Comparison of ENCODE assay signal across 10 mouse cellular contexts in the genomic region with DNA sequence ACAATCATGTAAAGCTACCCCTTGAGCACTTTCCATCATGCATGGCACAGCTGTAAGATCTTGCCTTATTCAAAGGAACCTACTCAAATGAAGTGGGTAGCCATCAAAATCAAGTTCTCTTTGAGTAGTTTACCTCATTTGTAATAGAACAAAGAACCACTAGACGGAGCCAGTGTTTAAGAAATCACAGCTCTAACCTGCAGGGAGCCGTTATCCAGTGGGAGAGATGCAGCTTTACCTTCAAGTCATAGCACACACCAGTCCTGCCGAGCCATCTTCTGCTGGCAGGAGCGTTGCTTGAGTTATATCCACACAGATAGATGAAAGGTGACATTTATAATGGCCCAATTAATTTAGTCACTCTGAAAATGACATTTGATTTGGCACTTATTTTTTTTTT. TPM values are rescaled to one million over a fixed set of nuclear protein-coding genes. Genes with fewer than 3 reads are reported as not detected.
DNase-seq lines count a peak whose midpoint lies in the region; ATAC-seq and TF ChIP-seq lines count a peak whose summit lies in the region.
"Had no signal": no experiment of that assay in that cellular context is flagged by ENCODE, and none has a peak within 500 bp of the region (broad histone marks: within the 10 kb centered on the region; RNA-seq: fewer than 3 reads in every experiment).

No protein-coding gene starts in this region.

- H3K27ac ChIP-seq in hindbrain, embryonic 12.5 days: no peak overlapping the region
- no peak overlapping the region for H3K27ac ChIP-seq in hindbrain, embryonic 13.5 days
- no peak overlapping the region for H3K27ac ChIP-seq in CH12.LX (ENCODE audit: insufficient read depth, low read depth)
- no peak overlapping the region for H3K27ac ChIP-seq in forebrain, embryonic 16.5 days (ENCODE audit: low read length)
- H3K27ac ChIP-seq: limb, embryonic 13.5 days; stomach, embryonic 15.5 days had no signal

- TF ChIP-seq CTCF in CH12.LX (conservative IDR thresholded peaks at IDR 0.05 in 1 of 2, IDR thresholded peaks at IDR 0.05 in 1 of 2; ENCODE audit: low read depth in 2 of 2, low read length in 2 of 2): peak; percentile 68 to 81

- ATAC-seq in hindbrain, embryonic 12.5 days (ENCODE audit: low FRiP score): peak; percentile 57; the same call in 1 of the 2 replicates
- ATAC-seq in hindbrain, embryonic 13.5 days (ENCODE audit: low FRiP score): no peak
- ATAC-seq in forebrain, embryonic 16.5 days: peak; percentile 34; the same call in 1 of the 2 replicates
- ATAC-seq in megakaryocyte progenitor cell, adult 5-6 weeks (replicated peaks; ENCODE audit: poor library complexity): peak; percentile 43; the same call in 1 of the 2 replicates

- TF ChIP-seq POLR2A in CH12.LX (IDR thresholded peaks at IDR 0.05; ENCODE audit: low read depth, low read length): no peak

- TF ChIP-seq RAD21 in CH12.LX (IDR thresholded peaks at IDR 0.05; ENCODE audit: low read depth, low read length): peak; percentile 89

- in situ Hi-C loops in CH12.LX (cut with MboI; ENCODE audit: low pct_ligation_motif_present, low pct_unique_long_range_greater_than_20kb, low sequenced_read_pairs): loop anchor here (25.0 kb wide), 1 partner anchor 523 kb away; no protein-coding TSS in a partner anchor

- dilution Hi-C loops in CH12.LX (cut with MboI; ENCODE audit: extremely low pct_ligation_motif_present, extremely low pct_unique_long_range_greater_than_20kb, low sequenced_read_pairs): no loop called here

- H3K36me3 ChIP-seq in hindbrain, embryonic 12.5 days: no peaks in the 10 kb centered on the region
- H3K36me3 ChIP-seq in hindbrain, embryonic 13.5 days: no peaks in the 10 kb centered on the region
- H3K36me3 ChIP-seq in CH12.LX (replicated peaks in 1 of 2; ENCODE audit: control insufficient read depth in 1 of 2, insufficient read depth in 1 of 2, low read length in 1 of 2): no peaks in the 10 kb centered on the region
- H3K36me3 ChIP-seq in forebrain, embryonic 16.5 days (ENCODE audit: control insufficient read depth, insufficient read depth): no peaks in the 10 kb centered on the region
- H3K36me3 ChIP-seq: limb, embryonic 13.5 days; stomach, embryonic 15.5 days had no signal

- 3% methylated on average over 4 of the region's 4 CpGs for WGBS in hindbrain, embryonic 12.5 days
- 15% methylated on average over 4 of the region's 4 CpGs for WGBS in hindbrain, embryonic 13.5 days
- 5% methylated on average over 4 of the region's 4 CpGs for WGBS in forebrain, embryonic 16.5 days

- H3K9ac ChIP-seq in hindbrain, embryonic 12.5 days: no peak overlapping the region
- H3K9ac ChIP-seq in hindbrain, embryonic 13.5 days: no peak overlapping the region
- no peak overlapping the region for H3K9ac ChIP-seq in CH12.LX (ENCODE audit: insufficient read depth, low read depth)
- H3K9ac ChIP-seq in forebrain, embryonic 16.5 days (replicated peaks; ENCODE audit: low read depth, low read length): no peak overlapping the region
- H3K9ac ChIP-seq: limb, embryonic 13.5 days; stomach, embryonic 15.5 days had no signal

- H3K4me3 ChIP-seq in hindbrain, embryonic 12.5 days: no peak overlapping the region
- no peak overlapping the region for H3K4me3 ChIP-seq in hindbrain, embryonic 13.5 days
- H3K4me3 ChIP-seq in CH12.LX (replicated peaks in 1 of 3; ENCODE audit: low read depth in 2 of 3, low read length in 2 of 3, poor library complexity in 1 of 3): no peak overlapping the region
- H3K4me3 ChIP-seq in forebrain, embryonic 16.5 days (replicated peaks; ENCODE audit: low read length): no peak overlapping the region
- H3K4me3 ChIP-seq: limb, embryonic 13.5 days; stomach, embryonic 15.5 days had no signal

- H3K9me3 ChIP-seq in hindbrain, embryonic 12.5 days (replicated peaks): no peaks in the 10 kb centered on the region
- no peaks in the 10 kb centered on the region for H3K9me3 ChIP-seq in hindbrain, embryonic 13.5 days
- H3K9me3 ChIP-seq in CH12.LX (replicated peaks; ENCODE audit: low read length): no peaks in the 10 kb centered on the region
- no peaks in the 10 kb centered on the region for H3K9me3 ChIP-seq in forebrain, embryonic 16.5 days (ENCODE audit: control insufficient read depth, low read length)
- H3K9me3 ChIP-seq: limb, embryonic 13.5 days; stomach, embryonic 15.5 days had no signal

- H3K79me2 ChIP-seq in CH12.LX (replicated peaks; ENCODE audit: control insufficient read depth, extremely low read depth, insufficient read depth, poor library complexity, severe bottlenecking): no peaks in the 10 kb centered on the region

- TF ChIP-seq EP300 in CH12.LX (IDR thresholded peaks at IDR 0.05; ENCODE audit: low read length): 0 out of 2 replicates have a peak, but pooled peaks have one; percentile 11

- DNase-seq in CH12.LX (ENCODE audit: extremely low read depth): peak; percentile 53
- DNase-seq in brain, adult 2 months (ENCODE audit: low read depth, low spot score): peak; percentile 93
- no peak for DNase-seq in gastrocnemius, postnatal 10 days
- DNase-seq in thymus, postnatal 25 days: no peak

- peaks cover 40% of the 10 kb centered on the region for H3K27me3 ChIP-seq in hindbrain, embryonic 12.5 days
- peaks cover 50% of the 10 kb centered on the region for H3K27me3 ChIP-seq in hindbrain, embryonic 13.5 days
- H3K27me3 ChIP-seq in CH12.LX (replicated peaks): peaks cover 30% of the 10 kb centered on the region
- peaks cover 4% of the 10 kb centered on the region; the same call in 1 of the 2 replicates for H3K27me3 ChIP-seq in forebrain, embryonic 16.5 days (replicated peaks; ENCODE audit: control insufficient read depth, insufficient read depth, low read length)

- H3K4me1 ChIP-seq in hindbrain, embryonic 12.5 days: peaks cover 3% of the 10 kb centered on the region; the same call in 1 of the 2 replicates
- H3K4me1 ChIP-seq in hindbrain, embryonic 13.5 days (replicated peaks): peaks cover 18% of the 10 kb centered on the region
- H3K4me1 ChIP-seq in CH12.LX (ENCODE audit: control insufficient read depth in 1 of 2, insufficient read depth in 2 of 2): 0 out of 4 replicates have a peak, but pooled peaks cover 0 to 2% of the 10 kb centered on the region in 2 experiments
- H3K4me1 ChIP-seq in forebrain, embryonic 16.5 days (replicated peaks; ENCODE audit: control insufficient read depth, insufficient read depth, low read length): peaks cover 16% of the 10 kb centered on the region

- H3K4me2 ChIP-seq in hindbrain, embryonic 12.5 days (replicated peaks): no peak overlapping the region
- H3K4me2 ChIP-seq in hindbrain, embryonic 13.5 days: no peak overlapping the region
- no peak overlapping the region for H3K4me2 ChIP-seq in CH12.LX (ENCODE audit: insufficient read depth, low read depth, poor library complexity, severe bottlenecking)
- H3K4me2 ChIP-seq in forebrain, embryonic 16.5 days (ENCODE audit: low read length): no peak overlapping the region
- H3K4me2 ChIP-seq: limb, embryonic 13.5 days; stomach, embryonic 15.5 days had no signal

TF ChIP-seq in CH12.LX, 34 proteins besides CTCF, POLR2A, EP300 and RAD21:
- TF ChIP-seq MAX (IDR thresholded peaks at IDR 0.05; ENCODE audit: low read length) (no peak), CHD2 (IDR thresholded peaks at IDR 0.05; ENCODE audit: low read length) (no peak), TCF12 (IDR thresholded peaks at IDR 0.05; ENCODE audit: low read depth, low read length) (0 out of 2 replicates have a peak, but pooled peaks have one; percentile 18), ZNF384 (IDR thresholded peaks at IDR 0.05; ENCODE audit: low read depth, low read length) (peak; percentile 8; the same call in 1 of the 2 replicates), MYC (IDR thresholded peaks at IDR 0.05; ENCODE audit: low read depth, low read length) (no peak), ZC3H11A (IDR thresholded peaks at IDR 0.05; ENCODE audit: low read depth, low read length) (peak; percentile 3; the same call in 1 of the 2 replicates), SMC3 (IDR thresholded peaks at IDR 0.05; ENCODE audit: low read depth, low read length) (peak; percentile 78)

RNA-seq across cellular contexts. Expression of a gene that starts 1.5 kb away (rescaled TPM):
- polyA plus RNA-seq in hindbrain, embryonic 12.5 days (2016; fragmentation: Nextera tagmentation; extraction: Ambion mirVana): 0.87 and 1.2 TPM in 2 replicates
- 1.8 and 2.2 TPM in 2 replicates for polyA plus RNA-seq in hindbrain, embryonic 13.5 days (2015; fragmentation: Nextera tagmentation; extraction: Ambion mirVana)
- total RNA-seq in CH12.LX (2012; rRNA removed) (not detected in 2 replicates), CH12.LX (2014; rRNA removed) (not detected in 2 replicates)
- polyA plus RNA-seq in CH12.LX (2012; ENCODE audit: insufficient read length, low read depth): not detected in 2 replicates
- polyA plus RNA-seq in forebrain, embryonic 16.5 days (2015; fragmentation: Nextera tagmentation; extraction: Ambion mirVana): 2.1 and 3.0 TPM in 2 replicates
- total RNA-seq in megakaryocyte progenitor cell, adult 5-6 weeks (2015): not detected in 2 replicates
- not detected in 2 replicates for total RNA-seq in megakaryocyte progenitor cell, adult 5-6 weeks (2017)
- total RNA-seq in gastrocnemius, postnatal 10 days (2021): under 1 TPM; 0.11 to 0.14 TPM

RNA-seq across cellular contexts. Expression of a gene that starts 51.2 kb away (rescaled TPM):
- 28.3 and 32.6 TPM in 2 replicates for polyA plus RNA-seq in hindbrain, embryonic 12.5 days (2016; fragmentation: Nextera tagmentation; extraction: Ambion mirVana)
- polyA plus RNA-seq in hindbrain, embryonic 13.5 days (2015; fragmentation: Nextera tagmentation; extraction: Ambion mirVana): 29.5 and 32.9 TPM in 2 replicates
- total RNA-seq in CH12.LX (2012; rRNA removed) (2.5 and 3.1 TPM in 2 replicates), CH12.LX (2014; rRNA removed) (1.5 and 1.6 TPM in 2 replicates)
- polyA plus RNA-seq in CH12.LX (2012; ENCODE audit: insufficient read length, low read depth): 3.9 and 4.4 TPM in 2 replicates
- 25.5 and 27.3 TPM in 2 replicates for polyA plus RNA-seq in forebrain, embryonic 16.5 days (2015; fragmentation: Nextera tagmentation; extraction: Ambion mirVana)
- 22.7 and 23.4 TPM in 2 replicates for total RNA-seq in megakaryocyte progenitor cell, adult 5-6 weeks (2015)
- 13.5 and 14.8 TPM in 2 replicates for total RNA-seq in megakaryocyte progenitor cell, adult 5-6 weeks (2017)
- total RNA-seq in gastrocnemius, postnatal 10 days (2021): 10 to 100 TPM; 23.9 to 35.8 TPM

Comparison
In these comparisons a context has a peak if more than half of its experiments do, and no peak if none do; other contexts are left out.
1. DNase-seq: peak in CH12.LX (single experiment) and brain, adult 2 months (single experiment); none in gastrocnemius, postnatal 10 days (single experiment) and thymus, postnatal 25 days (single experiment).